Comparison of ENCODE assay signal across 21 mouse cellular contexts in genomic region chr1:154528803-154529202, GRCm38 (mm10).
"Had no signal": no experiment of that assay in that cellular context is flagged by ENCODE, and none has a peak within 500 bp of the region (broad histone marks: within the 10 kb centered on the region; RNA-seq: fewer than 3 reads in every experiment).

No protein-coding gene starts in this region.

- H3K4me3 ChIP-seq: liver, embryonic 13.5 days; liver, embryonic 15.5 days; lung, embryonic 15.5 days; megakaryocyte, embryonic 14.5 days; midbrain, embryonic 13.5 days; myocyte; neural tube, embryonic 13.5 days; neural tube, embryonic 15.5 days; stomach, embryonic 15.5 days had no signal

- ATAC-seq: liver, postnatal 0 days; lung, postnatal 0 days; midbrain, embryonic 13.5 days; midbrain, embryonic 16.5 days had no signal

- H3K9ac ChIP-seq: liver, embryonic 13.5 days; liver, embryonic 15.5 days; liver, postnatal 0 days; lung, embryonic 15.5 days; midbrain, embryonic 13.5 days; neural tube, embryonic 13.5 days; neural tube, embryonic 15.5 days; stomach, embryonic 15.5 days had no signal

- DNase-seq: liver, embryonic 13.5 days; liver, postnatal 0 days; lung, adult 2 months; lung, postnatal 14 days; lung, postnatal 36 days; thymus, adult 2 months; thymus, postnatal 25 days; thymus, postnatal 4 days had no signal

- H3K27ac ChIP-seq: liver, embryonic 13.5 days; liver, embryonic 15.5 days; lung, embryonic 15.5 days; macrophage; midbrain, embryonic 13.5 days; neural tube, embryonic 13.5 days; neural tube, embryonic 15.5 days; stomach, embryonic 15.5 days; stomach, postnatal 0 days had no signal

- H3K27me3 ChIP-seq: liver, embryonic 13.5 days; liver, embryonic 15.5 days; lung, embryonic 15.5 days; megakaryocyte, embryonic 14.5 days; midbrain, embryonic 13.5 days; neural tube, embryonic 13.5 days; neural tube, embryonic 15.5 days; stomach, embryonic 15.5 days had no signal

- H3K9me3 ChIP-seq: liver, embryonic 13.5 days; liver, embryonic 15.5 days; lung, embryonic 15.5 days; midbrain, embryonic 13.5 days; neural tube, embryonic 13.5 days; neural tube, embryonic 15.5 days; stomach, embryonic 15.5 days had no signal

- H3K4me2 ChIP-seq: liver, embryonic 13.5 days; liver, embryonic 15.5 days; lung, embryonic 15.5 days; midbrain, embryonic 11.5 days; midbrain, embryonic 13.5 days; neural tube, embryonic 13.5 days; neural tube, embryonic 15.5 days; stomach, embryonic 15.5 days had no signal

- H3K4me1 ChIP-seq: liver, embryonic 13.5 days; liver, embryonic 15.5 days; lung, embryonic 15.5 days; megakaryocyte, embryonic 14.5 days; neural tube, embryonic 13.5 days; stomach, embryonic 15.5 days had no signal

- H3K36me3 ChIP-seq: liver, embryonic 13.5 days; liver, embryonic 15.5 days; lung, embryonic 15.5 days; midbrain, embryonic 13.5 days; neural tube, embryonic 13.5 days; neural tube, embryonic 15.5 days; stomach, embryonic 15.5 days had no signal
